Mouse (Mus musculus): ENCODE results near the gene Ppp3cb. TPM values are rescaled to one million over a fixed set of nuclear protein-coding genes. Genes with fewer than 3 reads are reported as not detected.

Gene Ppp3cb
- total RNA-seq, 2 experiments from 2014 or later: 64.6 to 142 TPM

DNA sequence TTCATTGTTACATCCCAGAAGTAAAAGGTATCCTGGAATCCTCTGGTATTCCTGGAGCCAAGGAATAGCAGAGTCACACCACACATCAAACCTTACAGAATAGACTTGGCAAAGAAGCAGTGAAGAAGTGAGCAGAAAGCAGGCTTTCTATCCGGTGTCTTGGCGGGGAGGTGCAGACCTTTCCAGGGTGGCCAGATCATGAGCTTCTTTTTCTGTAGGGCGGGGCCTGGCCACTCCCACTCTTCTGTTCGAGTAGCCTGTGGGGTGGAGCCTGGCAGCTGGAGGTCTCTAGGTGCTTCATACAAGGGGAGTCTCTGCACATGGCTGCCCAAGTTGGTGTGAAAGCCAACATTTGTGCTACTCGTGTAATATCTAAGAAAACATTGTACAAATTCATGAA lies 65.2 kb downstream of the Ppp3cb start:
- no peak for ATAC-seq (ENCODE audit: poor library complexity, severe bottlenecking)

DNA sequence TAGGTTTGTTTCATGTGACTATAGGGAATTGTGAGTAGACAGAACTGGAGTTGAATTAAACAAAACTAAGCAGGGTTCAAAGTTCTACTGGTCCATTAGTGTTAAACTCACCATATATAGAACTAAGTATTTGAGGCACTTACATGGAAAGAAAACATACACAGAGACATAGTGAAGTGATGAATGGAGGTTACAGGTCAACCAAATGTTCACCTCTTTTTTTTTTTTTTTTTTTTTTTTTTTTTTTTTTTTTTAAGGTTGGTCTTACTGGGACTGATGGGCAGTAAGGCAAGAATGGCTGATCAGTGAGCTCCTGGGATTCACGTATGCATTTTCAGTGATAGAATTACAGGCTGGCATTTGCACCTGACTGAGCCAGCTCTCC lies 66.2 kb downstream of the Ppp3cb start:
- no peak for ATAC-seq (ENCODE audit: poor library complexity, severe bottlenecking)

DNA sequence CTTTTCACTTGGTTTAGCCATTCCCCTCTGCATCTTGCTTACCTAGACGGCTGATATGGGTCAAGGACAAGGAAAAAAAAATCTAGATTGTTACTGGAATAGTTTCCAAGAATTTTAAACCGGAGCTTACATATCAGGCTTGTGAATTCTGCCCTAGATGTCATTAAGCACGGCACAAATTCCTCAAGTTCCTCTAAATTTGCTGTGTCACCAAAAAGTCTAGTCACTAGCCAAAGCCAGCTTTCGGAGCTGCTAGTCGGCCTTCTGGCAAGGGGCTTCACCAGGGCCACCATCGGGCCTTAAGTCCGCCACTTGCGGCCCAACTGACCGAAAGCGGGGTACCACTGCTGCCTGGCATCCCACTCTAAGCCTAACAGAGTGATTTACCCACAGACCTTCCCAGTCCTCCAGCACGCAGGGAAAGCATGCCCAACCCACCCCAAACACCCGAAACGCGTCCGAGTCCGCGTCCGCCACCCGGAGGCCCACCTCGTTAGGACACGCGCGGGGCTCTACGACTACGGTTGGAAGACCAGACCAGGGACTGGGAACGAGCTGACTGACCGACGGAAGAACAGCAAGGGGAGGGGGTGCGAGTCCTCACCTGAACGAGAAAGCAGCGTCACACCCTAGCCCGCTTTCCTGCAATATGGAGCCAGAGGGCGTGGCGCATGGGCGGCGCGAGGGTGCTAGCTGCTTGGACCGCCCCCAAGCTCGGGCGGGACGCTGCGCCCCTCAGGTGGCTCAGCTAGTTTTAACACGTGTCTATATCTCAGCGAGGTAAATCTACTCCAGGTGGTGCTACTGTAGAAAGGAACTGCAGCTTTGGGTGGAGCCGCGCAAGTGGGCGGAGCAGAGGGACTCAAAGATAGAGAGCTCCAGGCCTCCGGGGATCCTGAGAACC lies 66.8 kb downstream of the Ppp3cb start, which contains the start of gene Anxa7:
Gene Anxa7, minus strand, starts transcription at position 843 of the 904 bp plus-strand sequence.
- ATAC-seq (ENCODE audit: poor library complexity, severe bottlenecking): peak; percentile 80

DNA sequence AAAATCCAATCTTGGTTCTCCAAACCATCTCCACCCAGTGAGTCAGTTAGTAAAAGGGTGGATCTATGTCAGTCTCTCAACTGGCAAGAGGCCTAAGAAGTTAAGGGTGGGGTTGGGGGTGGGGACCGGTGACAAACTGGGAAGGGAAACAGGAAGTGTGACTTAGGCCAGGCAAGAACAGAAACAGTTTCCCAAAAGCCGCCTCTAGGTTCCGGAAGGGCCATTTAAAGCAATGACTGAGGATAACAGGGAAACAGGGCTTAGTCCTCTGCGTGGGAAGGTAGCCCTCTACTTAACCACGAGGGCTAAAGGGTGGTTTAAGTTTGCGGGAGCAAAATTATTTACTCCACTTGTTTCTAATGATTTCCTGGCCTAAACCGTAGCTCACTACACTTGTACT lies 67.6 kb downstream of the Ppp3cb start:
- ATAC-seq (ENCODE audit: poor library complexity, severe bottlenecking): peak; percentile 71

DNA sequence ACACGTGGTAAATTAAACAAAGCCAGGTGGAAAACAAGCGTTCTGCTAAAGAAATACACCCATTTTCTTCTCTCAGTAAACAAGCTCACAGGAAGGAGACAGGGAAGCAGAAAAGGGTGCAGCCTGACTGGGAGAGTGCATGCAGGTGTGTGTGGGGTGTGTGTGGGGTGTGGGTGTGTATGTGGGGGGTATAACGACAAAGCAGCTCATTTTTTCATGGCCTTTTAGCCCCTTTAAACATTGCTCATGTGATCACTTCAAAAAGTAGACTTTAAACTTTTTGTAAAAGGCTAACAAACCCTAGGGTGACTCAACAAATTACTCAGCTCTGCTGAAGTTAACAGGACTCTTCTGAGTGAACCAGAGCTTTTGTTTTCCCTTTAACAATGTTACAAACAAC lies 68.0 kb downstream of the Ppp3cb start:
- ATAC-seq (ENCODE audit: poor library complexity, severe bottlenecking): no peak

DNA sequence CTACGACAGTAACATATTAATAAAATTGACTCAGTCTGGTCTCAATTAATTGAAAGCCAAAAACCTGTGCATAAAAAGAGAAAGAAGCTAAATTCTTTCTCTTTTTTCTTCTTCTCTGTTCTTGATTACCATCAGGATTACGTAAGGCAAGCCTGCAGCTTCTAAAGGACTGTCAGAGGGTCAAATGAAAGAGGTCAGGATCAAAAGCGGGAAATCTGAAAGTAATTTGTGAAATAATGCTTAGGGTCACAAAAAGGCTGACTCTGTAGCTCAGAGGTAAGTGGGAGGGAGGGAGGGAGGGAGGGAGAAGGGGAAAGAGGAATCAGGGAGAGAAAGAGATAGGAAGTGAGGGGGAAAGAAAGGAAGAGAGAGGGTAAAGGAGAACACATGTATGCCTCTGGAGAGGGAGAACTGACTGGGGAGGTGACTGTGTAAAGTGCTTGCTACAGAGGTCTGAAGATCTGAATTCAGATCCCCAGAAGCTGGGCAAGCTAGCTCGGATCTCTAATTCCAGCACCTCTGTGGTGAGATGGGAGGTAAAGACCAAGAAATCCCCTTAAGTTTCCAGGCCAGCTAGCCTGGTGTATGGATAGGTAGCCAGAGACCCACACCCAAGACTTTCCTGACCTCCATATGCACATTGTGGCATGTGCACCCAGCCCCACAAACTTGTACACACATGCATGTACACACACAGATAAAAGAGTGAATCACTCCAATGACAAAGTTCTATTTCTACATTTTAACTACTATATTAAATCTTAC lies 68.9 kb downstream of the Ppp3cb start:
- ATAC-seq (ENCODE audit: poor library complexity, severe bottlenecking): no peak

DNA sequence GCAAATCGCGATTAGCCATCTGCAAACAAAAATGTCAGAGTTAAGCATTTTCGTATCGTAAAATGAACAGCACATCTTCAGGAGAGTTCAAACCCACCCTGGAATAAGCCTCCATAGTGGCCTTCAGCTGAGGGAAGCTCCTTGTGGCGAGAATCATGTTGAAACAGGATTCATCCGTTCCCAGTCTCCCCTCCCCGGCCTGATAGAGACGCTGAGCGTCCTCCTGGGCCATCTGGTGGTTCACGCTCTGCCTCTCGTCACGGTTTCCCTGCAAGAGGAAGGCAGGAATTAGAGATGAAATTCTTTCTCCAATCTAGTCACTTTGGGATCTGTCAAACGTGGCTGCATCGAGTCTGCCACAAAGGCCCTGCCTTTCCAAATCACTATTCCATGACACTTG lies 86.2 kb downstream of the Ppp3cb start:
- ATAC-seq (ENCODE audit: poor library complexity, severe bottlenecking): no peak

DNA sequence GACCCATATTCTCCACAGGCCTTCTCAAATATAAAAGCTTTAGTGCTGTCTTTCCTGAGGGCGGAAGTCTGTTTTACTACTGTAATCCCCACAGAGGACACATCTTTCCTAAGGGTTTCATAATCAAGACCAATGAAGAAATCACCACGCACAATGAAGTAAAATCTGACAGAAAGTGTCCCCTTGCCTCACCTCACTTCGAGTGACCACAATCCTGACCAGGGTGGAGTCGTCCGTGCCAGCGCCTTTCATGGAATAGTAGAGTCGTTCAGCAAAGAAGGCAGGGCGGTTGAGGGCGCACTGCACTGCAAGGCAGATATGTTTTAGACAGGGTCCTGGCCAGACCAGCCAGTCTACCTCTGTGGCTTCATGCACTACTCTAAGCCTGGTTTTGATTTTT lies 88.0 kb downstream of the Ppp3cb start:
- ATAC-seq (ENCODE audit: poor library complexity, severe bottlenecking): peak; percentile 74

DNA sequence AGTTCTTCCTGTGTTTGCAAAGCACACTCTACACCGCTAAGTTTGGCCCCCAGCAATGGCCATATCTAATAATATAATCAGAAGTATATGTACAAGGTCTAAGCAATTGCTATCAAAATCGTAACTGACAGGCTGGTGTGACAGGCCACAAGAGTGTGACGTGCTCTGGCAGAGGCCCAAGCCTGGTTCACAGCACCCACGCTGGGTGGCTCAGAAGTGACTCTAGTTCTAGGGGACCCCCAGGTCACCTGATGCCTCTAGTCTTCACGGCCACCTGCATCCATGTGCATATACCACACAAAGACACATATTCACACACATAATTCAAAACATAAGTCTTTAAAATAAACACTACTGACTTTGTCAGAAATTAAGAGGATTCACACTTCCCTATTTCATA lies 93.4 kb downstream of the Ppp3cb start:
- ATAC-seq (ENCODE audit: poor library complexity, severe bottlenecking): no peak

DNA sequence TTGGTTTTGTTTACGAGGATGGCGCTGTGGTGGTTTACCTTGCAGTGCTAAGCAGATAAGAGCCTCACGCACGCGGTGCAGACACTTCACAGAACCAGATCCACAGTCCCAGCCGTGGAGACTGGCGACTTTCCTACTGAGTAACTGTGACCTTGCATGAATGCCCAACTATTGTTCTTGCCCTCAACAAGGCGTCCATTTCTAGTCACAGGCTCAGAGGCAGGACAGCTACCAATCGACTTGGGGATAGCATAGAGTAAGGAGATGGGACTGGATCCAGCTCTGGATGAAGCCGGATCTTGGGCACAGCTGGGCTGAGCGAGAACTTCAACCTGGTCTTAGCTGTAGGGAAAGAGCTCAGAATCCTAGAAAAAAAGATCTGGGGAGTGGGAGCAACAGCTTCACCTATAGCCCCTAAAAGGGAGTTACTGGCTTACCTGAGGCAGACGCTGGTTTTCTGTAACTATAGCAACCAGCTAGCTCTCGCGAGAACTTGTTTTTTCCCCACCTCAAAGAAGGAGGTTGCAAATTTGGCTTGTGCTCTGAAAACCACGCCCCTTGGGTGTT lies 94.5 kb downstream of the Ppp3cb start, which contains the start of gene Cfap70:
Gene Cfap70, minus strand, starts transcription at position 462 of the 567 bp plus-strand sequence.
- ATAC-seq (ENCODE audit: poor library complexity, severe bottlenecking): peak; percentile 47; the same call in 1 of the 2 replicates

DNA sequence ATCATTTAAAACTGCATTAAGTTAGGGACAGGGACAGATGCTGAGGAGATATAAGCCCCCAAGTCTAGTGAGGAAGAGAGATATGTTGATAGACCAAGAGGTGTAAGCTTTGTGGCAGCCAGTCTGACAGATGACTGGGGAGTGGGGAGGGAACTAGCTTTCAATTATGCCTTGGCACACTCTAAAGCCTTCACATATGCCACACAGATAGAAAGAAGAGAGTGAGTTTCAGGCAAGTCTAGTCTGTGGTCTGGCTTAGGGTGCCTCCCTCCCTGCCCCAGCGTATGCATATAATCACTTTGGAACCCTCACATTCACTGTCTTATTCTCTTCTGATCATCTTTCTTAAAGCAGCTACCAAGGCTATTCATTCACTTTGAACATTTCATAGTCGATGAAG lies 95.1 kb downstream of the Ppp3cb start:
- ATAC-seq (ENCODE audit: poor library complexity, severe bottlenecking): no peak

Other genes starting within 250 kb of the Ppp3cb start
- 22.5 and 24.4 TPM in 2 replicates for gene Ecd, start 198.5 kb downstream of the Ppp3cb start, total RNA-seq (2015)
- 35.9 and 39.0 TPM in 2 replicates for gene Ecd, start 198.5 kb downstream of the Ppp3cb start, total RNA-seq (2017)
- gene Fam149b, start 198.4 kb downstream of the Ppp3cb start, total RNA-seq (2015): 22.1 and 23.9 TPM in 2 replicates
- 22.4 and 25.9 TPM in 2 replicates for gene Fam149b, start 198.4 kb downstream of the Ppp3cb start, total RNA-seq (2017)
- 52.3 and 53.9 TPM in 2 replicates for gene Dnajc9, start 157.7 kb downstream of the Ppp3cb start, total RNA-seq (2015)
- 170 and 172 TPM in 2 replicates for gene Dnajc9, start 157.7 kb downstream of the Ppp3cb start, total RNA-seq (2017)
- gene Mrps16, start 152.9 kb downstream of the Ppp3cb start, total RNA-seq (2015): 60.7 and 78.0 TPM in 2 replicates
- 22.2 and 43.8 TPM in 2 replicates for gene Mrps16, start 152.9 kb downstream of the Ppp3cb start, total RNA-seq (2017)
- gene Cfap70, start 94.3 kb downstream of the Ppp3cb start, total RNA-seq (2015): not detected in 2 replicates
- not detected in 2 replicates for gene Cfap70, start 94.3 kb downstream of the Ppp3cb start, total RNA-seq (2017)
- 99.1 and 113 TPM in 2 replicates for gene Anxa7, start 66.4 kb downstream of the Ppp3cb start, total RNA-seq (2015)
- gene Anxa7, start 66.4 kb downstream of the Ppp3cb start, total RNA-seq (2017): 117 and 128 TPM in 2 replicates
- gene Mss51, start 49.7 kb downstream of the Ppp3cb start, total RNA-seq (2015): 1.2 and 3.2 TPM in 2 replicates
- gene Mss51, start 49.7 kb downstream of the Ppp3cb start, total RNA-seq (2017): 0.51 and 0.85 TPM in 2 replicates
- 1.5 and 2.2 TPM in 2 replicates for gene Usp54, start 94.5 kb upstream of the Ppp3cb start, total RNA-seq (2015)
- gene Usp54, start 94.5 kb upstream of the Ppp3cb start, total RNA-seq (2017): 1.8 and 2.5 TPM in 2 replicates
- gene Myoz1, start 110.0 kb upstream of the Ppp3cb start, total RNA-seq (2015): 0.76 TPM in 1 of 2 replicates, not detected in the other
- 0.51 TPM in 1 of 2 replicates, not detected in the other for gene Myoz1, start 110.0 kb upstream of the Ppp3cb start, total RNA-seq (2017)
- gene Synpo2l, start 121.8 kb upstream of the Ppp3cb start, total RNA-seq (2015): 0.07 TPM in 1 of 2 replicates, not detected in the other
- not detected in 2 replicates for gene Synpo2l, start 121.8 kb upstream of the Ppp3cb start, total RNA-seq (2017)
- 34.2 and 48.4 TPM in 2 replicates for gene Sec24c, start 127.7 kb upstream of the Ppp3cb start, total RNA-seq (2015)
- 69.7 and 90.0 TPM in 2 replicates for gene Sec24c, start 127.7 kb upstream of the Ppp3cb start, total RNA-seq (2017)
- gene Fut11, start 148.4 kb upstream of the Ppp3cb start, total RNA-seq (2015): 9.1 and 12.5 TPM in 2 replicates
- gene Fut11, start 148.4 kb upstream of the Ppp3cb start, total RNA-seq (2017): 4.9 and 6.5 TPM in 2 replicates
- 94.2 and 107 TPM in 2 replicates for gene Chchd1, start 156.4 kb upstream of the Ppp3cb start, total RNA-seq (2015)
- gene Chchd1, start 156.4 kb upstream of the Ppp3cb start, total RNA-seq (2017): 86.5 and 86.8 TPM in 2 replicates
- 33.2 and 39.3 TPM in 2 replicates for gene Zswim8, start 161.0 kb upstream of the Ppp3cb start, total RNA-seq (2015)
- 26.5 and 33.3 TPM in 2 replicates for gene Zswim8, start 161.0 kb upstream of the Ppp3cb start, total RNA-seq (2017)
- 55.7 and 60.3 TPM in 2 replicates for gene Ndst2, start 188.0 kb upstream of the Ppp3cb start, total RNA-seq (2015)
- 14.0 and 19.5 TPM in 2 replicates for gene Ndst2, start 188.0 kb upstream of the Ppp3cb start, total RNA-seq (2017)
- 24.0 and 24.3 TPM in 2 replicates for gene Camk2g, start 247.5 kb upstream of the Ppp3cb start, total RNA-seq (2015)
- gene Camk2g, start 247.5 kb upstream of the Ppp3cb start, total RNA-seq (2017): 50.1 and 61.1 TPM in 2 replicates